Mouse (Mus musculus): Measurements from ENCODE around the gene Gm20671.

Gm20671 gene

DNA sequence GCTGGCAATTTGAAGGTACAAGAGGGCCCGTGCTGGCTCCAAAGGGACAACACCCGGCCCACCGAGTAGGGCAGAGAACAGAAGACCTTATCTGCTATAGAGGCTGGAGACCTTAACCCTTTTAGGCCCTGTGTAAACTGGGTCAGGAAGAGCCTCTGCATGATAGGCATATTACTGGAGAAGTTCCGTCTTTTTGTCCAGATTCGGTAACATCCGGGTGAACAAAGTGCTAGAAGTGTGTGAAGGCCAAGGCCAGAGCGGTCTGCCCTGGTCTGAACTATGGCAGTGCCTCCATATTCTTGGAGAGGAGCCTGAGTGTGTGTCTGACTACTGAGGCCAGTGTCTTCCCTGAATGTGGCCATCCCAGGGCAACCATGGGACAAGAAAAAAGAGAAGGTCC lies at the start of gene Gm20671:
Gm20671 (minus strand) TSS at position 101 of the 400 bp plus-strand sequence.
- WGBS: 94% methylated on average over 7 of the region's 7 CpGs

DNA sequence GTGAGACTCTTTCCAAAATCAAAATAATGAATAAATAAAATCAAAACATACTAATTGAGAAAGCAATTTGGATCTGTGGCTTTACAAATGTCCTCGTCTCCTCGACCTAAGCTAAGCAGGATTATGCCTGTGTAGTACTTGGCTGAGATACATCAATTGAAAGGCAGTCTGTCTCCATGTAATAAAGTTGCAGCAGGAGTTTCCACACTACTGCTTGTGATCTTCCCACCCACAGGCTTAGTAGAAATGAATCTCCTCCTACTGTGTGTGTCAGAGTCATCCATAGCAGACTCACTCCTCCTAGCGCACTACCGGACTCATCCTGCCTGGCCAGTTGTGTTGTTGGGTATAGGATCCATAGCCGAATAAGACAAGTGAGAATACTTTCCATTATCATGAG lies 45.4 kb upstream of the Gm20671 start:
- 79% methylated on average over 5 of the region's 5 CpGs for WGBS

DNA sequence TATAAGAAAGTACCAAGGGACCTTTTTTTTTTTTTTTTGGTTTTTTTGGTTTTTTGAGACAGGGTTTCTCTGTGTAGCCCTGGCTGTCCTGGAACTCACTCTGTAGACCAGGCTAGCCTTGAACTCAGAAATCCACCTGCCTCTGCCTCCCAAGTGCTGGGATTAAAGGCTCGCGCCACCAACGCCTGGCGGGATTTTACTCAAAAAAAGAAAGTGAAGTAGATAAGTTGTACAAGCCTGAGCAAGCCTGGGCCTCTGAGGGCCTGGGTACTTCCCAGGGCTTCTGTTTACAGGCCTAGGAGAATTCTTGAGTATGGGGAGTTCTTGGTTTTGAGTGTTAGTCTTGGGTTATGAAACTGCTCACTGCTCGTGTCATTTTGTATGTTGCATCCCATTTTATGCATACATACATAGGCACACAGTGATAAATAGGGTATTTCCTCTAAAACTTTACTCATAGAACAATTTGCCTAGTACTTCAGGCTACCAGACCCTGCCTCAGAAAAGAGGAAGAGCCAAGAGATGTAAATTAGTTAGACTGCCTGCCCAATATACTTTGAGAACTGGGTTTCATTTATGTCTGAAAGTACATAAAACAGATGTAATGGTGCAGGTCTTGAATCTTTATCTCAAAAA lies 42.6 kb upstream of the Gm20671 start:
- 97% methylated on average over 5 of the region's 5 CpGs for WGBS

DNA sequence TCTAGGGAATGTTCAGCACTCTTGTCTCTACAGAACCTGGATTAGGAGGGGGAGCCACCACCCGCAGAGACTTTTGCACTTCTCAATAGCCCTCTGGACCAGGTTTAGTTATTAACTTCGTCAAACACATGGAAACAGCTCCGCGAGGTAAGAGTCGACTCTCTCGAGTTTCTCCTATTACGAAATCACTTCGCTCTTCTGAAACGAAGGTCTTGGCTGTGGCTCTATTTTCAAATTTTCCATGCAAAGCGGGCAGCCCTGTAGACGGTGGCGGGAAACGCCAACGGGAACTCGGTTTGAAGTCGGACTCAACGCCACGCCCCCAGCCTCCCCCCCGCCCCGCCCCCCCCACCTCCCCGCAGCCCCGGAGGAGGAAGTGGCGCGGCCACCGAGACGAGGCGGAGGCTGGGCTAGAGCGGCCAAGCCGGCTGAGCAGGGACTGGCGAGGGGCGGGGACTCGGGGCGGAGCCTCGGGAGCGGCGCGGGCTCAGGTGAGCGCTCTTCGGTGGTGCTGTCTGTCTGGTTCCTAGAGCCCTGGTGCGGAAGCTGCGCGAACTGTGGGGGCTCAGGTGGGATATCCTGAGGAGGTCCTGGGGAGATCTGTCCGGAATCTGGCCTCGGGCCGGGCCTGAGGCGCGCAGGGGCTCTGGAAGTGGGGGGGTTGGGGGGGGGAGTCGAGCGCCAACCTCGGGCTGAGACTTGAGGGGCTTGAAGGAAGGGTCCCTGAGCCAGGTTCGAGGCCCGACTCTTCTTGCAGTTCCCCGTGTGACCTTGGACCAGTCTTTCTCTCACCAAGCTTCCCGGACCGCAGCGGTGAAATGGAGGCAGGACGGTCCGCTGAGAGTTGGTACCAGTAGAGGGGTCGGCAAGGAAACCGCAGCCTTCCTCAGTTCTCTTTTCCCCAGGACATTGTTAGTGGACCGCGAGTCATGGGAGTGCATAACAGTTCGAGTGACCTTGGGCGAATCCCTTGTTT lies 36.6 kb upstream of the Gm20671 start, which contains the start of gene Depdc5:
Depdc5 (plus strand) TSS at position 449 of the 976 bp plus-strand sequence.
- WGBS: under 1% methylated on average over 63 of the region's 64 CpGs

DNA sequence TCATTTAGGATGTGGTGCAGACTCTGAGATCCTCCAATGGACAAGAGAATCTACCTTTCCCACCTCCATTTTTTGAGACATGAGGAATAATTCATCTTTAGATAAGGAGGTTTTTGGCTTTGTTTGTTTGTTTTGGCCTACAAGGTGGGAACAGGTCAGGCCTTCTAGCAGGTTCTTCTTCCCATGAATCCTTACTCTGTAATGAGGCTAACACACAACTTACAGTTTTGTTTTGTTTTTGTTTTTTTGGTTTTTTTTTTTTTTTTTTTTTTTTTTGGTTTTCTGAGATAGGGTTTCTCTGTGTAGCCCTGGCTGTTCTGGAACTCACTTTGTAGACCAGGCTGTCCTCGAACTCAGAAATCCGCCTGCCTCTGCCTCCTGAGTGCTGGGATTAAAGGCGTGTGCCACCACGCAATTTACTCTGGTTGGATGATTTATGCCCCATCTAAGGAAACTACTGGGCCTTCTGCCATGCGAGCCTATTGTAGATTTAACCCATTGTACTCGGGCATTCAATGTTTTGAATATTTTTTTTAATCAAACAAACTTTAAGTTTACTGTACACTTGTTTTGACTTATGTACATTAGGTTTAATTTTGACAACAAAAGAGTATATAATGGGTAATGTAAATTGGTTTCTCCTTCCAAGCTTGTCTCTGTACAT lies 35.7 kb upstream of the Gm20671 start:
- WGBS: 57% methylated on average over 6 of the region's 6 CpGs

DNA sequence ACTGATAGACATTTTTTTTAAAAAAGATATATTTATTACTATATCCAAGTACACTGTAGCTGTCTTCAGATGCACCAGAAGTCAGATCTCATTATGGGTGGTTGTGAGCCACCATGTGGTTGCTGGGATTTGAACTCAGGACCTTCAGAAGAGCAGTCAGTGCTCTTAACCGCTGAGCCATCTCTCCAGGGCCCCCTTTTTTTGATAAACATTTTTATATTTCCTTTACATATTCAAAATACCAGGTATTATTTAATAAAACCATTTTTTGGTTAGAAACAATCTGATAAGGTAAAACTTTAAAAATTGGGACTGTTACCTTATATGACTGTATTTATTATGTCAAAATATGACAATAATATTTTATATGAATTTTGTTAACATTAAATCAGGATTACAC lies 34.2 kb upstream of the Gm20671 start:
- WGBS: 83% methylated on average over 1 of the region's 1 CpGs

DNA sequence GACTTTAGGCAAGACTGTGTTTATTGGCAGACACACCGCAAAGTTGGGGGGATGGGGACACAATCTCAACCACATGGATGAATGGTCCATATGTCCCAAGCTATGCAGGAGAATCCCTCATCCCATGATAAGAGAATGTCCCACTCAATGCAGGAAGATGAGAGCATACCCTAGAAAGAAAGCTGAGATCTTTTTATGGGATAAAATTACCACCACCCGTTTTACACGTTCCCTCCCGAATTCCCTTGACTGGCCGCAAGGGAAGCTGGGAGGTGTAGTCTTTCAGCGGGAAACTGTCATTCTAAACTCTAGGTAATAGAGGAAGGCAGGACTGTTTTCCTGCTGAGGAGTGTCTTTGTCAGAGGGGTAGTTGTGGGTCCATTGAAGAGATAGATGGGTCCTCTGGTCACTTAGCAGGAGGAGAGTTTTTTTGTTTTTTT lies 30.9 kb upstream of the Gm20671 start:
- WGBS: 4% methylated on average over 6 of the region's 6 CpGs

DNA sequence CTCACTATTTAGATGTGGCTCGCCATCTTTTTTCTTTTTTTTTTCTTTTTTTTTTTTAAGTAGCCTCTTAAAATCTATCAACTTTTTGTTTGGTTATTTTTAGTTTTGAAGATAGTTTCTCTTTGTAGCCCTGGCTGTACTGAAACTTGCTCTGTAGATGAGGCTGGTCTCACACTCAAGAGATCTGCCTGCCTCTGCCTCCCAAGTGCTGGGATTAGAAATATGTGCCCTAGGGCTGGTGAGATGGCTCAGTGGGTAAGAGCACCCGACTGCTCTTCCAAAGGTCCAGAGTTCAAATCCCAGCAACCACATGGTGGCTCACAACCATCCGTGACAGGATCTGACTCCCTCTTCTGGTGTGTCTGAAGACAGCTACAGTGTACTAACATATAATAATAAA lies 28.4 kb upstream of the Gm20671 start:
- 95% methylated on average over 3 of the region's 3 CpGs for WGBS

DNA sequence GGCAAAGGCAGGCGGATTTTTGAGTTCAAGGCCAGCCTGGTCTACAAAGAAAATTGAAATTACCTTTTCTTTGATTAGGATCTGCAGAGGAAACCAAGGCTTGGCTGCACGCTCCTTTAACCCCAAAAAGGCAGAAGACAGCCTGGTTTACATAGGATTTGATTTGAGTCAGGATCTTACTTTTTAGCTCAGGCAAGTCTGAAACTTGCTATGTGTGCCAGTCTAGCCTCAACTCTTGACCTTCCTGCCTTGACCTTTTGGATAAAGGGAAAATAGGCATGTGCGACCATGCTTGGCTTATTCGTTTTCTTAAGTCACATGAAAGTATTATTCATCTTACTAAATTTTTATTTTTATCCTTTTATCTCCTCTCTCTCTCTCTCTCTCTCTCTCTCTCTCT lies 27.9 kb upstream of the Gm20671 start:
- WGBS: 85% methylated on average over 4 of the region's 4 CpGs

DNA sequence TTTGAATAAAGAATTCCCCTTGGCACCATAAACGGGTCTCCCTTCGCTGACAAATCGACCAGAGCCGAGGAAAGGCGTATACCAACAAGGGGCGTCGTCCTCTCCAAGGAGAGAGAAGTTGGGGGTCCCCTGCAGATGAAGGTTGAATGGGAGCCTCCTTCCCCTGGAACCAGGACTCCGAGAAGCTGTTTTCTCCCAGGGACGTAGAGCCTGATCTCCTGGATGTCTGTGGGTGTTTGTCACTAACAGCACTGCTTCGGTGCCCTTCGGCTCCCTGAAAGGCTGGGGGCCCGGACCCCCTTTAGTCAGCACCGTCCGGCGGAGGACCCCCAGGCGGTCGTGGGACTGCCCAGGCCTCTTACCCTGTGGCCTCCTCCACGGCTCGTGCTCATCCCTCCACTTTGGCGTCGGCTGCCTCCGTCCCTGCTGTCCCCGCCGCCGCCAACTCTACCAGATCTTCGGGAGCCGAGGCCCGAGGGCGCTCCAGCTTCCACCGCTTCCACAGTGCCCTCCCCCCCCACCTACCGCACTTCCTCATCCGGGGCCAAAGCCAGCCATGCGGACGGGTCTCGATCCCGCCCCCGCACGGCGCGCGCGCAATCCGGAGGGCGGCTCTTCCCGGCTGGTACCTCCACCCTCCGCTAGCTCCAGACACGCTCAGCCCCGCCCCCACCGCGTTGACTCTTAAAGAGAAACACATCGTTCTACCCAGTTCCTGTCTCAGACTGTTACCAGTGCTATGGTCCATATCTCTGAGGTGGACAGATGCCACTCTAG lies 27.0 kb upstream of the Gm20671 start, which contains the start of gene Prr14l:
Prr14l (minus strand) TSS at position 526 of the 777 bp plus-strand sequence.
- WGBS: under 1% methylated on average over 51 of the region's 51 CpGs

DNA sequence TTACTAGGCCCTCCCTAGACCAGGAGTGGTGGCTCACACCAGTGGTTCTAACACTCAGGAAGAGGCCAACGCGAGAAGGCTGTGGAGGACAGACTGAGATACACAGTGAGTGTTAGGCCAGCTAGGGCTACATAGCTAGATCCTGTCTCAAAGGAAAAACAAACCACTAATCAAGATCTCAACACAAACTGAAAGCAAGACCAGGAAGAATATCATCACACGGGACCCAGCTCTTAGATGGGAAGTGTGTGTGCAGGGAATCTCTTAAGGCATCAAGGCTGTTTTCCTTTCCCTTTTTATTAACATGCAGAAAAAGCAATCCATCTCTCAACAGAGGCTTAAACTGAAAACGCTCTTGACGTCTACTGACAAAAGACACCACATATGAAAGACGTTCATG lies 25.1 kb upstream of the Gm20671 start:
- WGBS: 24% methylated on average over 6 of the region's 6 CpGs

DNA sequence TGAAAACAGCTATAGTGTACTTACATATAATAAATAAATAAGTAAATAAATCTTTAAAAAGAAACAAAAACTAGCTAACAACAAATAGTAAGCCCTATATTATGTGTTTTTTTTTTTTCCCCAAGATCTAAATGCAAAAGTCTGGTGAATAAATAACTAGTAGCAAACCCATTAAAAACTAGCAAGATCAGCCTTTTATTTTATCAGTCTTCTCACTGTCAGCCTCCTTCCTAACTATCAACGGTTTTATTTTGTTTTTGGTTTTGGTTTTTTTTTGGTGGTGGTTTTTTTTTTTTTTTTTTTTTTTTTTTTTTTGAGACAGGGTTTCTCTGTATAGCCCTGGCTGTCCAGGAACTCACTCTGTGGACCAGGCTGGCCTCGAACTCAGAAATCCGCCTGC lies 22.7 kb upstream of the Gm20671 start:
- 91% methylated on average over 3 of the region's 3 CpGs for WGBS

DNA sequence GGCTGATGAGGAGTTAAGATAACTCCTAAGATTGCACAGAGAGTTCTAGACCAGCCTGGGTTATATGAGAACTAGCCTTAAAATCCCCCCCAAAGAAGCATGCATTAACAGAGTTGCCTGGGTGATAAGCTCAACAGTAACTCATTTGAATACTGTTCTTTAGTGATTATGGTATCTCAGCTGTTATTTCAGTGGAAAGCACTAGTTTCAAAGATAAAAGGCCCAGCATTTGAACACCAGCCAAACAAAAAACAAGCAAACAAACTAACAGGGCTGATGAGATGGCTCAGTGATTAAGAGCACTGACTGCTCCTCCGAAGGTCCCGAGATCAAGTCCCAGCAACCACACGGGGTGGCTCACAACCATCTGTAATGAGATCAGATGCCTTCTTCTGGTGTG lies 22.3 kb upstream of the Gm20671 start:
- 83% methylated on average over 3 of the region's 3 CpGs for WGBS

DNA sequence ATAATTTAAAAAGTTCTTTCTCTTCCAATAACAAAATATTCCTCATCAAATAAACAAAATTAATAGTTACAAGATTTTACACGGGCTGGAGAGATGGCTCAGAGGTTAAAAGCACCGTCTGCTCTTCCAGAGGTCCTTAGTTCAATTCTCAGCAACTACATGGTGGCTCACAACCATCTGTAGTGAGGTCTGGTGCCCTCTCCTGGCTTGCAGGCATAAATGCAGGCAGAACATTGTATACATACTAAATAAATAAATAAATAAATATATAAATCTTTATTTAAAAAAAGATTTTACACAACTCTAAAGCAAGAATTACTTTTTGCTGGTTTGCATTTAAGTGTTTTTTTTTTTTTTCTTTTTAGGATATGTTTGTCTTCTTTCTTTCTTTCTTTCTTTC lies 13.1 kb upstream of the Gm20671 start:
- 98% methylated on average over 2 of the region's 2 CpGs for WGBS

DNA sequence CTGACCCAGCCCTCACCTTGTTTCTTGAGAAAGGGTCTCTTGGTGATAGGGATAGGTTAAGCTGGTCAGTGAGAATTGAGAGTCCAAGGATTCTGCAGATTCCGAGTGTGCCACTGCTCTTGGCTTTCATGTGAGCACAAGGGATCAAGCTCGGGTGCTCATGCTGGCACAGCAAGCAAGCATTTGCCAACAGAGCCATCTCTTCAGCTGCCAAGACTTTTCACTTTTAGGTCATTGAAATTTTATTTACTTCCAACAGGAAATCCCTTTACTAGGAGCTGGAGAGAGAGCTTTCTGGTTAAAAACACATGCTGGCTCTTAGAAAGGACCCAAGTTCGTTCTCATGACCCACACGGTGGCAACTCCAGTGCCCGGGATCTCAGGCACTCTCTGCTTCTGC lies 10.1 kb upstream of the Gm20671 start:
- 53% methylated on average over 5 of the region's 5 CpGs for WGBS

DNA sequence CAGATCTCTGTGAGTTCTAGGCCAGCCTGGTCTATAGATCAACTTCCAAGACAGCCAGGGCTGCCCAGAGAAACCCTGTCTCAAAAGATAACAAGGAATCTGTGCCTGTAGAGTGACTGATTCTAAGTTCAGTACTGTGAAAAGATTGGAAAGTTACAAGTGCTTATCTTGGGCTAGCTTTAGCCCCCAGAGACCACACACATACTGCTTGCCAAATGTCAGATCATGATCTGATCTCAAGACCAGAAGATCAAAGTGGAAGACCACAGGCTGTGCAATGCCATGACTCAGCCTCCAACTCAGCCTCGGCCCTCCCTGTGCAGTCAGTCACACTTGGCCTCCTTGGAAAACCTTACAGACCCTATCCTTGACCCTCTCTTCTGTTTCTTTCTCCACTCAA lies 7.6 kb upstream of the Gm20671 start:
- WGBS: 87% methylated on average over 1 of the region's 1 CpGs

DNA sequence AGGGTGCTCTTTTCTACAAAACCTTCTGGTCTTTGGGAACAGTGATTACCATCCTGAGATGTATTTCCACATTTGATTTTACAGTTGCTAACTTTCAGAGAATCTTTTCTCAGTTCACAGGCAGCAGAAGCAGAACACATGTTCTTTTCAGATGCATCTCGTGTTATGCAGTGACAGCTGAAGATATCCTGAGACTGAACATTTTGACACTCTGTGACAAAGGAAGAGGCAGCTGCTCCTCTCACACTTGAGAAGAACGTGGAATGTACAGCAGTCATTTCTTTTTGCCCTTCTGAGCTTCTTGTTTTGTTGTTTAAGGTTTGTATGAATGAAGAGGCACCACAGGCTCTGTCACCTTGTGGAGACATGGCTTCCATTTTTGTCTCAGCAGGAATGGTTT lies 3.1 kb upstream of the Gm20671 start:
- WGBS: 49% methylated on average over 2 of the region's 2 CpGs

DNA sequence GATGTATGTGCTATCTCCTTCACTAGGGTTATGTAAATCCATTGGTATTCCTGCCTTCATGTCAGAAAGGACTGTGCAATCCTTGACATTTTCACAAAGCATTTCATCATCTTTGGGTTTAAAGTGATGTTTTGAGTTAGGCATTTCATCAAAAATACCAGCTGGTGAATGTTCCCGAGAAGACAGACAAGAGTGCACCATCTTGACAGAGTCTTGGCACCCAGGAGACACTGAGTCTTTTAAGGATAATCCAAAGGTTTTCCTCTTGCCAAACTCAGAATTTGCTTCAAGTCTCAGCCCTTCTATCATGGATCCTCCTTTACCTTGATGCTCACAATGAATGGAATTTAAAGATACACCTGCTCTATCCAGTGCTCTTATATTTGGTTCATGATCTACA lies 1.9 kb upstream of the Gm20671 start:
- 44% methylated on average over 1 of the region's 1 CpGs for WGBS

DNA sequence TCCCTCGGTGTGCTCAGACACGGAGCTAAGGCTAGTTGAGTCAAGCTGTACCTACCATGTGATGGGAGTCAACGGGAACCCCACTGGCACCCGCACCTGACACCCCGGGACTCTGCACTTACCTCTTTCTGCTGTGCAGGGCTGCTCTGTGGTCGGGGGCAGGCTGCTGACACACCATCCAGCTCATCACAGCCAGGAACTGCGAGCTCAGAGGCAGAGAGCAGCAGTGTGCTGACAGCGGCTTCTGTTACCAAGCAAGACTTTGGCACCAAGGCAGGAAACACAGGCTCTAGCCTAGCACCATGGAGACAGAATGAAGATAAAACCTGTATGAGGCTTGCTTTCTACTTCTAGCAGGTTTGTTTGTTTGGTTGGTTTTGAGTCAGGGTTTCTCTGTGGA lies 6.4 kb downstream of the Gm20671 start:
- WGBS: 76% methylated on average over 8 of the region's 8 CpGs

DNA sequence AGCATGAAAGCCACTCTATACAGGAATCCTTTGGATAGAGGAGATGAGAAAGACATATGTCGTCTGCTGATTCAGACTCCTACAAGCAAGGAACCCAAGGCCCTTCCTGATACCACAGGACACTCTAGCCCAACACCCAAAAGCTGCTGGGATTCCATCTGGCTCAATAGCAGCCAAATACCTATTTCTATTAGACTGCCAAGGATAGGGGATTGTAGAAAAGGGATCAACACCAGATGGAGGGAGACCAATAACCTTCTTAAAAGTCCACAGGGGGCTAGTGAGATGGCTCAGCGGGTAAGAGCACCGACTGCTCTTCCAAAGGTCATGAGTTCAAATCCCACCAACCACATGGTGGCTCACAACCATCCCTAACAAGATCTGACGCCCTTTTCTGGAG lies 11.5 kb downstream of the Gm20671 start:
- WGBS: 96% methylated on average over 4 of the region's 4 CpGs

DNA sequence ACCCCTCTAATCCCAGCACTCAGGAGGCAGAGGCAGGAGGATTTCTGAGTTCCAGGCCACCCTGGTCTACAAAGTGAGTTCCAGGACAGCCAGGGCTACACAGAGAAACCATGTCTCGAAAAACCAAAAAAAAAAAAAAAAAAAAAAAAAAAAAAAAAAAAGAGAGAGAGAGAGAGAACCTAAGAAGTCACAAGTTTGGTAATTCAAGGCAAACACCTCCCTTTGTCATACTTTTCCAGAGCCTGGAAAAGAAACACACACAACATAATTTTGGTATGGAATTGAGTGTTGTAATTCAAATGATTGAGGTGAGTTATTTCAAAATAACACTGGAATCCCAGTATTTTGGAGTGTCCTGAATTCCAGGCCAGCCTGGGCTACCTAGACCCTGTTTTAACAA lies 40.5 kb downstream of the Gm20671 start:
- 33% methylated on average over 1 of the region's 1 CpGs for WGBS
